Mouse (Mus musculus) intestine, embryonic 16.5 days (tissue): ENCODE results near the gene Slc22a29. TPM values are rescaled to one million over a fixed set of nuclear protein-coding genes. Genes with fewer than 3 reads are reported as not detected.

ENCODE experiments used
- polyA plus RNA-seq: library from polyadenylated mRNA; unstranded; fragments of >200 nt; fragmentation: Nextera tagmentation; extraction: Ambion mirVana; gene quantifications from 2 replicates; pipeline ENCODE4 v1.2.1, GENCODE M21; 2015

Slc22a29 gene
- polyA plus RNA-seq, 1 experiment from 2014 or later: 0.09 TPM

Other genes starting within 250 kb of the Slc22a29 start
- gene Slc22a28, start 86.9 kb downstream of the Slc22a29 start, polyA plus RNA-seq: not detected in 2 replicates
- not detected in 2 replicates for gene Slc22a30, start 186.2 kb upstream of the Slc22a29 start, polyA plus RNA-seq